Mouse (Mus musculus) liver, adult (tissue): ENCODE results near the gene Mex3b.

Source experiments
- GATA4 ChIP-seq: IDR thresholded peaks from 2 replicates; pipeline ENCODE4 v1.6.1; 2014; ENCODE audit warnings: mild to moderate bottlenecking, low read length; ENCODE audit not compliant: insufficient replicate concordance

Mex3b gene

GRCm38 (mm10) chr7:82867271-82868121 is at the start of gene Mex3b:
Gene Mex3b, plus strand, starts transcription at chr7:82867333.
- TF ChIP-seq GATA4: no peak

GRCm38 (mm10) chr7:82819541-82819940 is 47.6 kb upstream of the Mex3b start:
- no peak for TF ChIP-seq GATA4

- TF ChIP-seq GATA4: no peak
Measured at GRCm38 (mm10) chr7:82820661-82821060, 46.5 kb upstream of the Mex3b start.

- no peak for TF ChIP-seq GATA4
Measured at GRCm38 (mm10) chr7:82821501-82821900, 45.6 kb upstream of the Mex3b start.

- TF ChIP-seq GATA4: no peak
Measured at GRCm38 (mm10) chr7:82822528-82822927, 44.6 kb upstream of the Mex3b start.

GRCm38 (mm10) chr7:82828193-82828592 is 38.9 kb upstream of the Mex3b start:
- no peak for TF ChIP-seq GATA4

- no peak for TF ChIP-seq GATA4
Measured at GRCm38 (mm10) chr7:82829516-82829915, 37.6 kb upstream of the Mex3b start.

GRCm38 (mm10) chr7:82834471-82834870 is 32.7 kb upstream of the Mex3b start:
- TF ChIP-seq GATA4: no peak

- no peak for TF ChIP-seq GATA4
Measured at GRCm38 (mm10) chr7:82838414-82838813, 28.7 kb upstream of the Mex3b start.

- no peak for TF ChIP-seq GATA4
Measured at GRCm38 (mm10) chr7:82838965-82839675, 28.0 kb upstream of the Mex3b start.

- no peak for TF ChIP-seq GATA4
Measured at GRCm38 (mm10) chr7:82842222-82842920, 24.8 kb upstream of the Mex3b start.

- no peak for TF ChIP-seq GATA4
Measured at GRCm38 (mm10) chr7:82850756-82851155, 16.4 kb upstream of the Mex3b start.

GRCm38 (mm10) chr7:82851670-82852069 is 15.5 kb upstream of the Mex3b start:
- TF ChIP-seq GATA4: no peak

- TF ChIP-seq GATA4: no peak
Measured at GRCm38 (mm10) chr7:82854195-82854766, 12.9 kb upstream of the Mex3b start.

- TF ChIP-seq GATA4: no peak
Measured at GRCm38 (mm10) chr7:82858611-82859010, 8.5 kb upstream of the Mex3b start.
